Mouse (Mus musculus) urinary bladder, adult 18-20 months (tissue): ENCODE measurements around the gene Cilp2.
A peak's percentile ranks its signal among the peaks of the same experiment; 100 is the strongest.

ENCODE experiments used
- DNase-seq, 2 experiments: peaks; one replicate each; pipeline ENCODE4 v3.0.0; 2022; ENCODE audit warnings: low spot score in 2 of 2, mixed read lengths in 2 of 2

Gene Cilp2

GRCm38 (mm10) chr8:69901484-69902162 lies 14.1 kb upstream of the Cilp2 start:
- peak; percentile 95 to 99 for DNase-seq

GRCm38 (mm10) chr8:69900895-69901451 lies 13.5 kb upstream of the Cilp2 start:
- DNase-seq, result no peak

- DNase-seq, result no peak
Observed at GRCm38 (mm10) chr8:69899876-69900275, 12.4 kb upstream of the Cilp2 start.

GRCm38 (mm10) chr8:69897857-69898256 lies 10.4 kb upstream of the Cilp2 start:
- DNase-seq, result no peak

GRCm38 (mm10) chr8:69895772-69896451 lies 8.4 kb upstream of the Cilp2 start:
- DNase-seq, result no peak

- no peak for DNase-seq
Observed at GRCm38 (mm10) chr8:69894836-69895332, 7.4 kb upstream of the Cilp2 start.

GRCm38 (mm10) chr8:69893863-69894262 lies 6.4 kb upstream of the Cilp2 start:
- no peak for DNase-seq

- no peak for DNase-seq
Observed at GRCm38 (mm10) chr8:69890813-69891241, 3.3 kb upstream of the Cilp2 start.

- DNase-seq, result no peak
Observed at GRCm38 (mm10) chr8:69888902-69889301, 1.4 kb upstream of the Cilp2 start.

GRCm38 (mm10) chr8:69888244-69888866 lies 868 bp upstream of the Cilp2 start:
- no peak for DNase-seq

GRCm38 (mm10) chr8:69884141-69884540 lies 3.3 kb downstream of the Cilp2 start:
- DNase-seq, result no peak

GRCm38 (mm10) chr8:69882833-69883600 lies 4.5 kb downstream of the Cilp2 start:
- DNase-seq, result no peak

- peak in 1 of 2 experiments; percentile 48 for DNase-seq
Observed at GRCm38 (mm10) chr8:69882021-69882756, 5.3 kb downstream of the Cilp2 start.

GRCm38 (mm10) chr8:69881261-69881865 lies 6.1 kb downstream of the Cilp2 start:
- no peak for DNase-seq

- DNase-seq, result no peak
Observed at GRCm38 (mm10) chr8:69880841-69881240, 6.6 kb downstream of the Cilp2 start.

GRCm38 (mm10) chr8:69879678-69880077 lies 7.8 kb downstream of the Cilp2 start:
- no peak for DNase-seq

GRCm38 (mm10) chr8:69877992-69878391 lies 9.5 kb downstream of the Cilp2 start:
- no peak for DNase-seq

- no peak for DNase-seq
Observed at GRCm38 (mm10) chr8:69877396-69877795, 10.1 kb downstream of the Cilp2 start.

GRCm38 (mm10) chr8:69876967-69877366 lies 10.5 kb downstream of the Cilp2 start:
- DNase-seq, result no peak

- DNase-seq, result no peak
Observed at GRCm38 (mm10) chr8:69876097-69876496, 11.4 kb downstream of the Cilp2 start.
